Mouse (Mus musculus): ENCODE data around the gene Wrnip1. TPM values are rescaled to one million over a fixed set of nuclear protein-coding genes. Genes with fewer than 3 reads are reported as not detected.

Wrnip1 gene
- 23.7 and 24.1 TPM in 2 replicates for polyA plus RNA-seq (2015; fragmentation: Nextera tagmentation; extraction: Ambion mirVana)

DNA sequence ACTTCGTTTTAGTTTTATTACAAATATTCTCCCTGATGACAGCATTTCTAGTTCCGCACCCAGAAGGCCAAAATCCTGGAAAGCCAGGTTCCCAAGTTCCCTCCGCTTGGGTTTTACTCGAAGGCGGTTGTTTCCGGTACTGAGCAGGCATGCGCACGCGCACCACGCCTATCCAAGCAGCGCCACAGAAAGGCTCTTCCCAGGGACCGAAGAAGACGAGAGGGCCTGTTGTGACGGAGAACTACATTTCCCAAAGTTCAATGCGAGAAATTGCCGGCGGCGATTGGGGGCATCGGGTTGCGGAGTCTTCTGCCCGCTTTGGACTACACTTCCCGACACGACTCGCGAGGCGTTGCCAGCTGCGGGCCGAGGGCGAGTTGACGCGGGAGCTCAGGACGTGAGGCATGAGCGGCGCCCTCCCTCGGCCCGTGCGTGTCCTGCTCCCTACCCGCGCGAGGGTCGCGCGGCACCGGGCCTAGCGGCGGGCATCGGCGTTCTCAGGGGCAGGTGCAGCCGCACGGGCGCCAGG lies at the start of gene Wrnip1:
Gene Wrnip1, plus strand, starts transcription at position 346 of the 529 bp plus-strand sequence.
- H3K27ac ChIP-seq, result peak within 1 kb of the TSS; percentile 73
- ATAC-seq (ENCODE audit: low FRiP score, low read depth), result peak; percentile 96
- under 1% methylated on average over 51 of the region's 51 CpGs for whole genome bisulfite sequencing

DNA sequence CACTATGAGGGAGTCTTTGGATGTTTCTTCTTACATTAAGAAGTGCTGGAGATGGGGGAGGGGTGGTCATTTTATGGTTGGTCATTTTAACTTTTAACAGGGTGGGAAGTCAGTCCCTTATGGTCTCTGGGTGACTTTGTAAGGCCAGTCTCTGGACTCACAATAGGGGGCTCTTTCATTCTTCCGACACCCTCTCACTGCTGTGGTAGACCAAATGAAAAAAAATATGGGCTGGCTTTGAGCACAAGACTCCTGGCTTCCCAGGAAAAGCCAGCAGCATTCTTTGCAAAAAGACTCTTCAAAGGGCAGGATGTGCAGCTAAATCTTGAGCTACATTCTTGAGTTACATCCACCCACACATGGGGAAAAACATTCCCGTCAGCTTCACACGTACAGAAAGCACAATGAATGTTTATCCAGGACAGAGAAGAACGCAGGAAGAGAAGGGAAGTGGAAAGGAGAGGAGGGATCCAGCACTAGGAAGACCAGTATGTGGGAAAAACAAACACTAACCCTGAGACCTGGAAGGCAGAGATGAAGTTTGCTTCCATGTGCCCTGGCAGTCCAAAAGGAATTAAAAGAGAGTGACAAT lies 49.7 kb upstream of the Wrnip1 start:
- ATAC-seq (ENCODE audit: low FRiP score, low read depth), result no peak
- peaks cover 22% of the 10 kb centered on the region for H3K4me1 ChIP-seq
- no peak overlapping the region for H3K4me3 ChIP-seq
- H3K4me2 ChIP-seq (replicated peaks), result no peak overlapping the region
- 25% methylated on average over 4 of the region's 4 CpGs for WGBS
- H3K27me3 ChIP-seq, result peaks cover 8% of the 10 kb centered on the region; the same call in 1 of the 2 replicates
- no peaks in the 10 kb centered on the region for H3K9me3 ChIP-seq
- no peaks in the 10 kb centered on the region for H3K36me3 ChIP-seq
- no peak overlapping the region for H3K9ac ChIP-seq
- H3K27ac ChIP-seq, result no peak overlapping the region

More for the DNA sequence above, at the start of gene Wrnip1:
- peaks cover 14% of the 10 kb centered on the region for H3K36me3 ChIP-seq
- no peaks in the 10 kb centered on the region for H3K27me3 ChIP-seq
- H3K4me2 ChIP-seq (replicated peaks), result peak within 1 kb of the TSS; percentile 73
- no peaks in the 10 kb centered on the region for H3K9me3 ChIP-seq
- H3K4me3 ChIP-seq, result peak within 1 kb of the TSS; percentile 92
- H3K4me1 ChIP-seq, result peaks cover 34% of the 10 kb centered on the region
- H3K9ac ChIP-seq, result peak within 1 kb of the TSS; percentile 84

DNA sequence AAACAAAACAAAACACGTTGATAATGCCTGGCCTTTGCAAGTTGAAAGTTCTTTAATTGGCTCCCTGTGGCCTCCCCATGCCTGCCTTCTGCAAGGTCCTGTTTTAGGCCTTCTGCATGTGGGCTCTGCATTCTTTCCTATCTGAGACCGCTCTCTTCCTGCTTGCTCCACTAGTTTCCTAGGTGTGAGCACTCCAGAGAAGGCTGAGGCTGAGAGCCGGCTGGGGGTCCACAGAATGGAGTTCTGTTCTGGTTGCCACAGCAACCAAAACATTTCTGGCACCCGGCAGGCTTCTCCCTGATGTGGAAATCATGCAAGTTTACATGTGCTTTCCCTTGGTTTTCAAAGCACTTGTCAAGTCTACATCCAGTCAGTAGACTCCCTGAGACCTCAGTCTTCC lies 42.8 kb upstream of the Wrnip1 start:
- ATAC-seq (ENCODE audit: low FRiP score, low read depth), result peak; percentile 59; the same call in 1 of the 2 replicates
- WGBS, result 15% methylated on average over 4 of the region's 4 CpGs
- H3K4me2 ChIP-seq (replicated peaks), result no peak overlapping the region
- H3K27ac ChIP-seq, result peak overlapping the region; percentile 17
- no peaks in the 10 kb centered on the region for H3K36me3 ChIP-seq
- peaks cover 37% of the 10 kb centered on the region for H3K4me1 ChIP-seq
- no peak overlapping the region for H3K4me3 ChIP-seq
- no peaks in the 10 kb centered on the region for H3K9me3 ChIP-seq
- H3K9ac ChIP-seq, result no peak overlapping the region
- peaks cover 15% of the 10 kb centered on the region for H3K27me3 ChIP-seq

DNA sequence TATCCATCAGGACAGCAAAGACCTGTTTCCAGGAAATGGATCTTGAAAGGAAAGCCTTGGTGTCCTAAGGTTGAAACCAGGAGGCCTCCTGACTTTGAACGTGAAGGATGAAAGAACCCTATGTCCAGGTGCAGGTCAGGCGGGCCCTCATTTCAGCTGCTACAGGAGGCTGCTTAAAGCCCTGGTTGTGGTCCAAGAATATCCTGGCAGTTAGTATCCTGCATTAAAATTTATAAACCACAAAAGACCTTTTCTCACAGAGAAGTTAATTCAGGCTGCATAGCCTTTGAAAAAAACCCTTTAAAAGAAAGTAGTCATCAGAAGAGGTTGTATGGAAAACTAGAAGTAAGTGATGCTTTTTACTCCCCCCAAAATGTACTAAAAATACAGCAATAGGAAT lies 41.0 kb upstream of the Wrnip1 start:
- H3K4me3 ChIP-seq, result no peak overlapping the region
- ATAC-seq (ENCODE audit: low FRiP score, low read depth), result 0 out of 2 replicates have a peak, but pooled peaks have one; percentile 64
- H3K4me1 ChIP-seq, result peaks cover 37% of the 10 kb centered on the region
- H3K27ac ChIP-seq, result 0 out of 2 replicates have a peak overlapping the region, but pooled peaks have one; percentile 6
- no peaks in the 10 kb centered on the region for H3K36me3 ChIP-seq
- no peaks in the 10 kb centered on the region for H3K9me3 ChIP-seq
- 47% methylated on average over 2 of the region's 2 CpGs for WGBS
- no peak overlapping the region for H3K4me2 ChIP-seq (replicated peaks)
- no peak overlapping the region for H3K9ac ChIP-seq
- H3K27me3 ChIP-seq, result peaks cover 18% of the 10 kb centered on the region

DNA sequence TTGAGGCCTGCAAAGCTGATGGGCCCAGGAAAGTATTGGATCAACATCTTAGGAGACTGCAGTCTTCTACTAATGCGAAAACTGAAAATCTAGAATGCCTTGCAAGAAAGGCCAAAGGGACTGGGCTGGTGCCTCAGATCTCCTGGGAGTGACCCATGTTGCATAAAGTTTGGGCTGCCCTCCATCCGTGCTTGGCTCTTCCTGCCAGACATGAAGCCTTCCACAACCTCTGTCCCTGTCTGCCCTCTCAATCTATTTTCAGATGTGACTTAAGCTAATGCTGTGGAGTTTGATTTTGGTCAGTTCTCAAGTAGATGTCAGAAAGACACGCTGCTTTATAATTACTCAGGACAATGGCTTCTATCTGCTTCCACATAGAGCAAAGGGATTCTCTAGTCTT lies 38.7 kb upstream of the Wrnip1 start:
- no peak overlapping the region for H3K4me2 ChIP-seq (replicated peaks)
- peaks cover 28% of the 10 kb centered on the region for H3K4me1 ChIP-seq
- no peak overlapping the region for H3K4me3 ChIP-seq
- H3K27me3 ChIP-seq, result peaks cover 30% of the 10 kb centered on the region
- H3K27ac ChIP-seq, result no peak overlapping the region
- WGBS, result 81% methylated on average over 3 of the region's 3 CpGs
- no peak overlapping the region for H3K9ac ChIP-seq
- no peak for ATAC-seq (ENCODE audit: low FRiP score, low read depth)
- H3K36me3 ChIP-seq, result no peaks in the 10 kb centered on the region
- no peaks in the 10 kb centered on the region for H3K9me3 ChIP-seq

DNA sequence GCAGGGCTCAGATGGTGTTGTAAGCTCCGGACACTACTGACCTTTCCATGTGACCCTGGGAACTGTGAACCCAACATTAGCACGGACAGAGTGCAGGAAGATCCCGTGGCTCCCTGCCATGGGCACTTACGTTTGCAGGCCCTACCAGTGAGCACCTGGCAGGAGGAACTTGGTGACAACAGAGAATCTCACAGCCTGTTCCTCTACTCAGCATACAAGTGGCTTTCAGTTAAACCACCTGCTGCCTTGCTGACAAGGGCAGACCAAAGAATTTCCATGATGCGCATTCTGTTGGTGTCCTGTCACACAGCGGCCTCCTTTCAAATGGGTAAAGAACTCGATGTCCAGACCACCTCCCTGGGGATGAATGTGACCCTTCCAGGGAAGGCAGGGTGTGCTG lies 37.4 kb upstream of the Wrnip1 start:
- ATAC-seq (ENCODE audit: low FRiP score, low read depth), result no peak
- 41% methylated on average over 7 of the region's 7 CpGs for WGBS
- H3K4me3 ChIP-seq, result no peak overlapping the region

DNA sequence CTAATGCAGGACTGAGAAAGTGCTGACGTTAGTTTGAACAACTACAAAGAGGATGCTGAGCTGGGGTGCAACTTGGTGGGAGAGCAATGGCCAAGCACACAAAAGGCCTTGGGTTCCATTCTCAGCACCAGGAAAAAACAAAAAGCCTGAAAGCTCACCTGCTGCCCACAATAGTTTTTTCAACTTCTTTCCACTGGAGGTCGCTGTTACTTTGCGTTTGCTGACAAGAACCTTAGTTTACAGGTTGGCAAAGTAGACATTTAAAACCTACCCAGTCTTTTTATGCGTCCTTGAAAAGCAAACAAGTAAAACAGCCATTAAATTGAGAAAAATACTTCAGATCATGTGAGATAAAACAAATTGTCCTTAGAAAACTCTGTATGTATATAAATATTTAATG lies 33.7 kb upstream of the Wrnip1 start:
- no peaks in the 10 kb centered on the region for H3K9me3 ChIP-seq
- H3K9ac ChIP-seq, result no peak overlapping the region
- 9% methylated on average over 4 of the region's 4 CpGs for WGBS
- no peaks in the 10 kb centered on the region for H3K36me3 ChIP-seq
- H3K27ac ChIP-seq, result no peak overlapping the region
- no peak for ATAC-seq (ENCODE audit: low FRiP score, low read depth)
- H3K27me3 ChIP-seq, result peaks cover 27% of the 10 kb centered on the region
- no peak overlapping the region for H3K4me3 ChIP-seq
- peaks cover 11% of the 10 kb centered on the region for H3K4me1 ChIP-seq
- H3K4me2 ChIP-seq (replicated peaks), result no peak overlapping the region

More for the DNA sequence above, 37.4 kb upstream of the Wrnip1 start:
- no peak overlapping the region for H3K27ac ChIP-seq
- no peaks in the 10 kb centered on the region for H3K9me3 ChIP-seq
- no peak overlapping the region for H3K9ac ChIP-seq
- peaks cover 30% of the 10 kb centered on the region for H3K27me3 ChIP-seq
- H3K4me1 ChIP-seq, result peaks cover 24% of the 10 kb centered on the region
- no peak overlapping the region for H3K4me2 ChIP-seq (replicated peaks)
- H3K36me3 ChIP-seq, result no peaks in the 10 kb centered on the region

DNA sequence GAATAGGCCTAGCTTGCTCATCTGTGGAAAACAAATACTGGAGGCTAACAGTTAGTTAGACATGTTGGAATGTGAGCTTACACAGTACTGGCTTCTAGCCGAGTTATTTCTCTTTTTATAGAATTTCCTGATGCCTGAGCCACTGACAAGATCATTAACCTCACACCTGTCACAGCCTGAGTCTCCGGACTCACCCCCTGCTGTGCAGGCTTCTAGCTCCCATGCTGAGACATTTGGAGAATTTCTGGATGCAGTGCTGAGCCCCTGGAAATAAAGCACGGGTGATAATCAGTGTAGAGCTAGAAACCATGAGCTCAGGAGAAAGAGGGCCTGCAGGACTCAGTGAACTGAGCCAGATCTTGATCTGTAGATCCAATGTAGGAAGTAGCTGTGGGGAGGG lies 31.9 kb upstream of the Wrnip1 start:
- Histone ChIP-seq H3K9me3 (no peaks in the 10 kb centered on the region), H3K27ac (no peak overlapping the region), H3K4me3 (no peak overlapping the region), H3K9ac (no peak overlapping the region), H3K36me3 (no peaks in the 10 kb centered on the region), H3K4me1 (peaks cover 11% of the 10 kb centered on the region), H3K27me3 (0 out of 2 replicates have a peak, but pooled peaks cover 13% of the 10 kb centered on the region), H3K4me2 (replicated peaks) (no peak overlapping the region)
- ATAC-seq (ENCODE audit: low FRiP score, low read depth), result peak; percentile 72
- 13% methylated on average over 3 of the region's 3 CpGs for WGBS

DNA sequence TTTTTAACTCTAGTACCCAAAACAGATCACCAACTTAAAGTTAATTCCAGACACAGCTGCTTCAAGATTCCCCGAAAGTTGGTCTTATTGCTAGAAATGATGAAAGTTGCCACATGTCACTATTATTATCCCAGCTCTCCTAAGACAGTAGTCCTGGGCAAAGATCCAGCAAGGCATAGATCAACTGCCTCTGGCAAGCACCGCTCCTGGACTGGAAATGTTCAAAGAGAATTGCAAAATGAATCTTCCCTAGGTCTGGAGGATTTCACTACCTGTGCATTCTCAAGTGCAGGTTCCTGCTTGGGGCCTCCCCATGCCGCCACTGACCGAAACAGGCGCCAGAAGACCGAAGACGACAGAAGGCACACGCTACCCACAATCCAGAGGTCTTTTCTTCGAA lies 25.9 kb upstream of the Wrnip1 start:
- Histone ChIP-seq H3K36me3 (no peaks in the 10 kb centered on the region), H3K4me1 (peaks cover 20% of the 10 kb centered on the region), H3K4me3 (peak overlapping the region; percentile 12; the same call in 1 of the 2 replicates), H3K4me2 (replicated peaks) (no peak overlapping the region), H3K9ac (no peak overlapping the region), H3K27me3 (no peaks in the 10 kb centered on the region; the same call in 1 of the 2 replicates), H3K27ac (no peak overlapping the region), H3K9me3 (no peaks in the 10 kb centered on the region)
- ATAC-seq (ENCODE audit: low FRiP score, low read depth), result no peak
- WGBS, result 78% methylated on average over 9 of the region's 9 CpGs

DNA sequence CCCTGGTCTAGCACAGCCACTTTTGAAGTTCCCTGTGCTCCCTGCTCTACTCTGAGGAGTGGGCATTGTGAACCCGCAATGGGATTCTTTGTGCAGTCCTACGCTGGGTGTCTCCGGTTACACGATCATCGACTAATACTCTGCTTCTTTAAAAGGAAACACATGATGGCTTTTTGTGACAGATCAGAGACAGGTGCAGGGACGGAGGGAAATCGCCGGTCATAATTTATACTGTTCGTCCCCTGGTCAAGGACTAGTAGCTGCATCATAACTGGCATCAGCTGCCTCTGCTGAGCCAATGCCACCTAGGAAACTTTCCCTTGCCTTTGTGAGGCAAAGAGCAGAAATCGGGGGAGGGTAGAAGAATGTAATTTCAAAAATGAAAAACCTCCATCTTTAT lies 25.5 kb upstream of the Wrnip1 start:
- Histone ChIP-seq H3K4me3 (peak overlapping the region; percentile 12; the same call in 1 of the 2 replicates), H3K27me3 (no peaks in the 10 kb centered on the region; the same call in 1 of the 2 replicates), H3K36me3 (no peaks in the 10 kb centered on the region), H3K9ac (no peak overlapping the region), H3K9me3 (no peaks in the 10 kb centered on the region), H3K4me2 (replicated peaks) (no peak overlapping the region), H3K4me1 (peaks cover 20% of the 10 kb centered on the region), H3K27ac (no peak overlapping the region)
- ATAC-seq (ENCODE audit: low FRiP score, low read depth), result peak; percentile 67
- 58% methylated on average over 10 of the region's 10 CpGs for WGBS

DNA sequence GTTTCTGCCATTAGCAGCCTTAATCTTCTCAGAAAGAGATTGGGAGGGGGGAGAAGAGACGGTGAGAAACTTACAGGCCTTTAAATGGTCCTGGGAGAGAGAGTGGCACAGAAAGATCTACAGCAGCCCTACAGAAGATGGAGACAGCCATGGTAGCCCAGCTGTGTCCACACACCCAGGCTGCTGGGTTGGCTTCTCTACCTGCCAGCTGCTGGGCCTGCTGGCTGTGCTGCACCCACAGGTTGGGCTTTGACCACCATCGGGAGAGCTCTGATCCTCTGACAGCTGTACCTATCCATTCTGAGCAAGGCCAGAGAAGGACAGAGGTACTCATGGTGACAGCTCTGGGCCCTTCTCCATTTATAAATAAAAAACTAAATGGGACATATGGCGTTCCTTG lies 23.0 kb upstream of the Wrnip1 start:
- Histone ChIP-seq H3K4me3 (no peak overlapping the region), H3K4me2 (replicated peaks) (no peak overlapping the region; the same call in 1 of the 2 replicates), H3K9ac (no peak overlapping the region), H3K9me3 (no peaks in the 10 kb centered on the region), H3K36me3 (no peaks in the 10 kb centered on the region), H3K27ac (peak overlapping the region; percentile 58; the same call in 1 of the 2 replicates), H3K4me1 (peaks cover 20% of the 10 kb centered on the region), H3K27me3 (no peaks in the 10 kb centered on the region; the same call in 1 of the 2 replicates)
- 0 out of 2 replicates have a peak, but pooled peaks have one; percentile 42 for ATAC-seq (ENCODE audit: low FRiP score, low read depth)
- WGBS, result 54% methylated on average over 3 of the region's 3 CpGs

DNA sequence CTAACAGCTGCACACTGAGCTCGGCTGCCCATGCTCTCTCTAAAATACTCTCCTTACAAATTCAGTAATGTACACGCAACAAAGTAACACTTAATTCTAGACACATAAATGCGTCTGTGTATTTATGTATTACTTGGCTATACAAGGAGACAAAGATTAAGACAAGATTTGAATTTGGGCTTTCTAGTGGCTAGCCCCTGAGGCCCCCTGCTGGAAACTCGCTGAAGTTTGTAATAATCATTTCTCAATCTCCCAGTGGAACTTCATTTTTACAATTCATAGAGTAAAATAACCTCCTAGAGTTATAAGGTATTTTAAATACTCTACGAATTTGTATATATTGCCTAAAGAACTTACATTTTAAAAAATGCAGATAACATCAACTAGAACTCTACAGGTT lies 18.8 kb upstream of the Wrnip1 start:
- H3K4me2 ChIP-seq (replicated peaks), result no peak overlapping the region
- H3K27me3 ChIP-seq, result peaks cover 2% of the 10 kb centered on the region; the same call in 1 of the 2 replicates
- no peaks in the 10 kb centered on the region for H3K9me3 ChIP-seq
- 59% methylated on average over 5 of the region's 5 CpGs for WGBS
- no peak overlapping the region for H3K4me3 ChIP-seq
- no peak for ATAC-seq (ENCODE audit: low FRiP score, low read depth)
- no peak overlapping the region for H3K9ac ChIP-seq
- H3K27ac ChIP-seq, result no peak overlapping the region
- H3K36me3 ChIP-seq, result no peaks in the 10 kb centered on the region
- H3K4me1 ChIP-seq, result peaks cover 12% of the 10 kb centered on the region
